Mouse (Mus musculus) urinary bladder, adult 18-20 months (tissue): ENCODE measurements around the gene Ghr.

Source experiments
- DNase-seq, 2 experiments: peaks; one replicate each; pipeline ENCODE4 v3.0.0; 2022; ENCODE audit warnings: low spot score in 2 of 2, mixed read lengths in 2 of 2

Gene Ghr

DNA sequence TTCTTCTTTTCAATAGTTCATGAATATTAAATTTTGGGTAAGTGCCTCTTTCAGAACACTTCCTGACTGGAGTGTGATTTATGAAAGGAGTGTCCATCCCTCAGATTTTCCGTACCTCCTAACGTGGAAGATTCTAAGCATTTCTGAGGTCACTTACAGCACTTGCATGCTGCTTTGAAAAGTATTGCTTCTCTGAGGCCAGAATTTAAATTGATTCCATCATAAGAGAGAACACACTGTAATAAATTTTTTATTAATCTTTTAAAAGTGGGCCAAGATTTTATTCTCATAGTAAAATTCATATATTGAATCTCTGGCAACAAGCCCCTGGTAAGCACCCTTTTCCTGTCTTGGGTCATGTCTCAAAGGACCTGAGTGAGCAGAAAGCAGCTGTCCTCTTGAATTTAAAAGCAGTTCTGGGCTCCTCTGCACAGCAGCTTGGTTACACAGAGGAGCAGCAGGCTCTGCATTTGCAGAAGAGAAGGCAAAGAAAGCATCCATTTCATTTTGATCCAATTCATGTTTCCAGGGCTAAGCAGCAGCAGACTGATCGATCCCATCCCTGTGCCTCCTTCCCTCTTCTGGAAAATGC, 46.9 kb downstream of the Ghr start:
- DNase-seq: no peak

DNA sequence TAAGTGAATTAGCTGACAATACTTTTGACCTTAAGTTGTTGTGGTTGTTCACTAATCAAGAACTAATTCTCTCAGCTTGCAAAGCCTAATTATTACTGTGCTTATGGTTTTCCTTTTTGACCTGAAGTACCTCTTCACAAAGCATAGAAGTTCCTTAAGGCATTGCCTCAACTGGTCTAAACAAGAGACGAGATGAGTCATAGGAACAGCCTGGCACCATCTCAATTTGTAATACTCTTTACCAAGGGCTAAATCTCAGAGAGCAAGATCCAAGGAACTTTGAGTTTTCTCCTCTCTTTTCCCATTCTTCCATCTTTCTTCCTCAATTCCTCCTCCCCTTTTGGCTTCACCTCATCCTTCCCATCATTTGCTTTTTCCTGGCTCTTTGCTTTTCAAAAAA, 69.3 kb downstream of the Ghr start:
- DNase-seq: no peak

DNA sequence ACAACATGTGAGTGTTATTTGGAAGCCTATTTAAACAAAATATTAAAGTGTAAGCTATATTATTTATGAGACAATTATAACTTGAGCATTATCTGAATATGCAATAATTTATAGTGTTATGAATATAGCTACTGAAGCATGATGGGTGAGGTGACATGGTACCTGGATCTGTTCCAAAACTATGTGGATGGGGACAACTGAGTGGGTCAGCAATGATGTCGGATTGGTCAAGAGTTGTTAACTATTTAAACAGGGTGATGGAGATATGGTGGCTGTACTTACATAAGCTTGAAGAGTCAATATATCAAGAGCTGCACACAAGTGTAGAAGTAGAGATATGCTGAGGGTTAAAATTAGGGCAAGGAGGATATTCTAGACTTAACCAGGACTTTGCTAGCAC, 70.9 kb downstream of the Ghr start:
- no peak for DNase-seq

DNA sequence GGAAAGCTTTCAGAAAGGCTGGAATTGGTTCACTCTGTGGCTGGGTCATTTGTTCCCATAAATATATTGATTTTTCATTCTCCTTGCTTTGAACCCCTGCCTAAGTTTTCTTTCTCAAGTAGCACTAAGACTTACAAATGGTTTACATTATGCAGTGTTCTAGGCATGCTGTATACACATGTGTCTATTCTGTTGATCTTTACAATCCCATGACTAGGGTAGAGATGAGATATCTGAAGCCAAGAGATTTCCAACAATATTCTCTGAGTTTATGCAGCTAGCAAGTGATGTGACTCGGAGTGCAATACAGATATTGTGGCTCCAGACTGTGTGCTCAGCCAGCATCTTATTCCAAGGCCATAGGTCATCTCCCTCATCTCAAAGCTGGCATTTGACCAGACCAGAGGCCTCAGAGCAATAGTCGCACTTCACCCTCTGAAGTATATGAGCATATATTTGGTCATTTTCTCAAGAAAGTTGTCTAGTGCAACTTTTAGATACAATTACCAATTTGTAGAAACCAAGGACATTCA, 71.6 kb downstream of the Ghr start:
- DNase-seq: no peak

DNA sequence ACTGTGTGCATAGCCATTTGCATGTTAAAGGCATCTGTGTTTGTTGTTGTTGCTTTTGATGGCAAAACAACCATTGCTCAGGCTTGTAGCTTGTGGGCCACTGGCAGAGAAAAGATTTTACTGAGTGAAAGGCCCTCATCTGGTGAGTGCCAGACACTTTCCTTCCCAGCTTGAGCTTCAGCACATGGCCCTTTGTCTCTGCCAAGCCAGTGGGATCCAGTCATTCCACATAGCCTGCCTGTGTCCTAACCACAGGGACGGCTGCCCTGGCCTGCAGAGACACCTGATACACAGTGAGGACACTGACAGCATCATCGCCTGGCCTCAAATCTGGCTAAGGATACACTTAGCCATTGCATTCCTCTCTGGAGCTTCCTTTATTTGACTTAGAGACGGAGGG, 74.2 kb downstream of the Ghr start:
- no peak for DNase-seq

DNA sequence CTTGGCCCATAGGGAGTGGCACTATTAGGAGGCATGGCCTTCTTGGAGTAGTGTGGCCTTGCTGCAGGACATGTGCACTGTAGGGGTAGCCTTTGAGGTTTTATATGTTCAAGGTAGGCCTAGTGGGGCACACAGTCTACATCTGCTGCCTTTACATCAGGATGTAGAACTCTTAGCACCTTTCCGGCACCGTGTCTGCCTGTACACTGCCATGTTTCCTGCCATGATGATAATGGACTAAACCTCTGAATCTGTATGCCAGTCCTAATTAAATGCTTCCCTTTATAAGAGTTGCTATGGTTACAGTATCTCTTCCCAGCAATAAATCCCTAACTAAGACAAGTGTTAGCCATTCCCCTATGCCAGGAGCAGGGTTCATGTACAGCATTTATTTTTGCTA, 76.0 kb downstream of the Ghr start:
- DNase-seq: no peak

DNA sequence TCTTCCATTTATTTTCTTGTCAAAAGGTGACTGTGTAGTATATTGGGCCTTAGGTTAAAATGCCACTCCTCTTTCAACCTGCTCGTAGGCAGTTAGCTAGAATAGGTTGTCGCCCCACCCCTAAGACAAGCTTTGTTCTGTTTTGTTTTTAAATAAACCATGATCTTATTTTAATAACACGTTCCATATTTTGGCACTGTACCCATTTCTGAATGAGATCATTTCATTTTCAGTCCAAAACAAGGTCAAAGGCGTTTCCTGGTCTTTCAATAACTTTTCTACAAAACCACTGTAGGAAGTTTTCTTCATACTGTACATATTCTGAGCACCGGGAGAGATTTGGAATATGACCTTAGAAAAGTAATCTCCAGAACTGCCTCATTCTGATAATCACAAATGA, 78.6 kb downstream of the Ghr start:
- no peak for DNase-seq

DNA sequence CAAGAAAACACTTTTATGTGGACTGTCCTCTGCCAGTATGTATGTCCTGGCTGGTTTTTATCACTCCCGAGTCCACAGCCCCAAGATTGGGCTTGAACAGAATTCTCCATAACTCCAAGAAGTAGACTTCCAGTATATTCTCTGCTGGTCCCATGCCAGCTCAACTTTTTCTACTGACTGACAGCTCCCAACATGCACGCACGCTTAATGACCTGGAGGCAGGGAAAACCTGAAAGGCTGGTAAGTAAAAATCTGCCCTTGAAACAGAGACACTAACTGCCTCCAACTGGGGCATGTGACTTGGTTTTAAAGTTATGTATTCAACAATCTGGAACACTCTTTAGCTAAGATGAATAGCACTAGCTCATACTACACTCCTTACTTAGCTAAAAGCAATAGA, 81.6 kb downstream of the Ghr start:
- DNase-seq: peak in 1 of 2 experiments; percentile 7

DNA sequence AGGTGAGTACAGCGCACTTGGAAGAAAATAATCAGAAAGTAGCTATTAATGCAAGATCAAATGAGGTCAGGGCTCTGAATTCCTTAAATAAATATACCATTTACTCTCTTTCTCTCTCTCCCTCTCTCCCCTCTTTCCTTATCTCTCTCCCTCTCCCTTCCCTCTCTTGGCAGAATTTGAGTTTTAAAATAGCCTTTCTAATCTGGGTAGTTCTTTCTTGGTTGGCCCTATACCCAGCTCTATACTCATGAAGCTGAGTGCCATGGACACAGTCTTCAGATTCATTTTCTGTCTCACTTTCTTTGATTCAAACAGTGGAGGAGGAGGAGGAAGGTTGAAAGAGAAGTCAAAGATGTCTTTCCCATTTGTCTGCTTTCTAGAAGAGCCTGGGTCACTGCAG, 84.3 kb downstream of the Ghr start:
- no peak for DNase-seq

DNA sequence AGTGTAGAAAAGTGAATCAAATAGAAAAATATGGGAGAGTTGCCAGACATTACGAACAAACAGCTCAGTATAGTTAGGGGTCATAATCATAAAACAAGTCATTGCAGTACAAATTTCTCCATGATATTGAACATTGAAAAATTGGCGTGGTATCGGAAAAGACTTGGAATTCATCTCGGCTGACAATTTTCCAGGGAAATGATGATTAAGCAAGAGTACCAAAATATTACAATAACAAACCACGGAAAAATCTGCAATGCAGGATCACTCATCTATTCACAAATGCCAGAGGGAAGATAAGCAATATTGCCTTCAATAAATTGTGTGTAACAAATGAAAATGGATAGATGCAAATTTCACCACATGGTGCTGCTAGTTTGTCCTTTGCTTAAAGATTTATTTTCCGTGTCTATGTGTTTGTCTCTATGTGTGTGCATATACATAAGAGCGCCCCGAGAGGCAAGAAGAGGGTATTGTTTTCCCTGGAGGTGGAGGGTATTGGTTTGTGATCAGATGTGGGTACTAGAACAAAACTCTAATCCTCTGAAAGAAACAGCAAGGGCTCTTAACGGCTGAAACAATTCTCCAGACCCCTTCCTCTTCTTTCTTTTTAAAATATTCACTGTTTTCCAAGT, 85.2 kb downstream of the Ghr start:
- no peak for DNase-seq

DNA sequence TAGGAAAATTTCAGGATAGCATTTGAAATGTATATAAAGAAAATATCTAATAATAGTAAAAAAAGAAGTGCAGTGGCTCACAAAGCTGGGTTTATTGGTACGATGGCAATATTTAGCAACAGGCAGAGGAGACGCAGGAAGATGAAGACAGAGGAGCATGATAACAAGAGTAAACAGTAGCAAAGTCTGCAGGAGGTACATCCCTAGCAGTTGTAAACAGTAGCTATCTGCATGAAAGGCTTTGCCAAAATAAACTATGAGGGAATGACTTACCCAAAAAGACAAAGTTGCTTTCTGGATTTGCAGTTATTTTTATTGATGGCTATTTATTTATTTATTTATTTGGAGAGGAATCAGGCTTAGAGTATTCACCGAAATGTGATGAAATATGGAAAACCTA, 92.4 kb downstream of the Ghr start:
- no peak for DNase-seq

DNA sequence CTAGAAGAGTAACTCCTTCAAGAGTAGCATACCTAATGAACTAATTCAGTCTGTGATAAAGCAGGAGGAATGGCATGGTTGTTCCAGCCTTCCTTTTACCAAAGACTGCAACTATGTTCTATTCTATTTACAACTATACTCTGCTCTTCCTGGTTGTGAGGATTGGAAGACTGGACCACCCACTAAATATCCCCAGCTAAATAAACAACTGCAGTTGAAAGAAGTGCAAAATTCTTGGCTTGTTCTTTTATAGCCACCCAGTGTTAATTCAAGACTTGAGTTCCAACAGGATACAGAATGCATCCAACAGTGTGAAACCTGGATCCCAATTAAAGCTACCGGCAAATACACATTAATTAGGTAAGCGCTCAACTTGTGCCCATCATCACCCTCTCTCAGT, 93.3 kb downstream of the Ghr start:
- DNase-seq: no peak

DNA sequence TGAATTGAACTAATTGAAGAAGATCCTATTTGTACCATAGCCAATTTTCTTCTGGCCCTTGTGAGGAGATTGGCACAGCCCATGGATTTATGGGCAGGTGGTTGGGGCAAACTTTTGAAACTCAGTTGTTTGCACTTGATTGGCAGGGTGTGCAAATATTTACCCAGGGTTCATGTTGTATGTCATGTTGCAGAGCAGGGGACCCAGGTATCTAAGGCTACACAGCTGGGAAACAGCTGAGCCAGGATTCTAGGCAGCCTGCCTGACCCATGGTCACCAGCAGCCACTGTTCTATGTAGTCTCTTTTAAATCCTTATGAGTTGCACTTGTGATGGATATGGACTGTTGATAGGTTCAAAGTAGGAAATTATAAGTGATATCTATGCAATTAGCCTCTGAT, 94.1 kb downstream of the Ghr start:
- DNase-seq: no peak

DNA sequence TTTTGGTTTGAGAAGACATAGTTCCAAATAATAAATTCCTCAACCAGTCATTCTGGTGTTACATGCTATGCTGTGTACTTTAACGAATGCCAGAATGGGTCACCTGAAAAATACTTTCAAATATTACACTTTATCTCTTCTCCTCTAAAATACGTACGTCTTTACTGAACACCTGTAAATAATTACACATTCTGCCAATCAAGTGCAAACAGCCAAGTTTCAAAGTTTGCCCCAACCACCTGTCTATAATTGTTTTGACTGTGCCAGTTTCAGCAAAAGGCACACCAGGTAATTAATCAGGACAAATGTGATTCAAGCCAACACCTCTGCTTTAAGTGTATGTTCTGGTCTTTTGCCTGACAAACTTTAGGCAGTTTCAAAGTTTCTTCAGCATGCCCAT, 94.7 kb downstream of the Ghr start:
- DNase-seq: no peak

DNA sequence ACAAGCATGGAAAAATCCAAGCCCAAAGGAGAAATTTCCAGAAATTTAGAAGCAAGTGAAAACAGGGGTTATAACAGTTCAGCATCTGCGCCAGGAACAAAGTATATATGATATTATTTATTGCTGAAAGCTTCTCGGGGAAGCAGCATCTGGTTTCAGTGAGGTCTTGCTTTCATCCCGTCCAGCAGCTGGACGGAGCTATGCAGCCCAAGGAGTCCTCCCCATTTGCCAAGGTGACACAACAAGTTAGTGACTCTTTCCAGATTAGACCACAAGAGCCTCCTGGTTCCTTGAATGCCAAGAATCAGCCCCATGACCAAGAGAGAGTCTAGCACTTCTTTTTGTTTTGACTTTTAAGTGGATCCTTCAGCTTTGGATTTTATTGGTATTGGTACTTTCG, 96.6 kb downstream of the Ghr start:
- DNase-seq: no peak

DNA sequence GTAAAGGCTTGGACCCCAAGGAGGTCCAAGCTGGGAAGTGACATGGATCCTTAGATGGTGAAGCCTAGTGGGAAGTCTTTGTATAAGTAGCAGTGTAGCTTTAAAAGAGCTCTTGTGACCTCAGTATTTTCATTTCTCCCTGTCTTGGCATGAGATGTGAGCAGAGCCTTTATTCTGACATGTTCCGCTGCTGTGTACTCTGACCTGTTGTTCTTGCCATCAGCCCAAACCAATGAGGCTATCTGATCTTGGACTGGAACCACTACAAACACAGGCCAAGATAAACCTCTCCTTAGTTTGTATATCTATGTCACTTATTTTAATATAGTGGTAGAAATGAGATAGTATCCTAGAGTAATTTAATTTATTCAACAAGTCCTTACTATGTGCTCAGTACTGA, 97.9 kb downstream of the Ghr start:
- DNase-seq: no peak

DNA sequence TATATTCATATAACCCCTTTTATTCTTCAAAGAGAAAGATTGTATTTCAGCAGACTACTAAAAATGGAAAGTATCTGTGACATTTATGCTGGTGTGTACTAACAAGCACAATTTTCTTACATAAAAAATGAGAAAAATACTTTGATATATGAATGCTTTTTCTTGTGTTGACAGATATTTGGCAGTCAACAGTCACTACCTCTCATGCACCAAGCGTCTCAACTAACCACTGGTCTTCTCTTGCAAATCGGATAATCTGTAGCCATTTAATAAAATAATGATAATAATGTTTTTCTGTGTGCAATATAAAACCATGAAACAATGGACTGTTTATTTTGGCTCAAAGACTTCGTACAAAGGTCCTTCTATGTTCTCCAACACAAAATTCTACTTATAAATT, 99.8 kb downstream of the Ghr start:
- DNase-seq: no peak

DNA sequence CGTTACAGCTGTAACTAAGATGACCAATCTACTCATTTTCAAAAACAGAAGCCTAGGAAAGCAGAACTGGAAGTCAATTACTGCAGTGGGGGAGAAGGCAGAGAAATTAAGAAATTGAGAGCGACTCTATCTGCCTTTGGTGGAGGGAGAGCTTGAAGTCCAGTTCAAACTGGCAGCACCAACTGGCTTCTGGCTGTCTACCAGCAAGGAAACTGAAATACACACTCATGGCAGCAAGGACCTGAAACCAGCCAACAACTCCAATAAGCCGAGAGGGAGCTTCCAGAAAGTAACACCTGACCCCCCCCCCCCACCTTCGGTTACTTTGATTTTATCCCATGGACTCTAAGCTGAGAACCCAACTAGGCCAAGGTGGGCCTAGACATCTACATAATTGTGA, 114.1 kb downstream of the Ghr start:
- DNase-seq: no peak

DNA sequence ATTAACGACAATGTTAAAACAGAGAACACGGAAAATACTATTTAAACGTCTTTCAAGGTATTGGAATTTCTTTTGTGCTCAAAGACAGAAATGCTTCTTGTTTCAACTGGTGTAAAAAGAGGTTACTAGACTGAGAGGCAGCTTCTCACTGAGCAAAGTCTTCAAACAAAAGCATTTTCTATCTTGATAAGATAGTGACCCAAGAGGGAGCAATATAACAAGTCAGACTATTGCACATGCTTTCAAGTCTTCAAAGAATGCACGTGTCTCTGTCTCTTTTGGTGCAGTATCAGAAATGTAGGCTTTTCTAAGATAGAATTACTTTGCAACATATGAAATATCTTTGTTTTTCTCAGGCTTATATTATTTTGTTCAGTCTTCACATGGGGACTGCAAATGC, 116.7 kb downstream of the Ghr start:
- DNase-seq: no peak

DNA sequence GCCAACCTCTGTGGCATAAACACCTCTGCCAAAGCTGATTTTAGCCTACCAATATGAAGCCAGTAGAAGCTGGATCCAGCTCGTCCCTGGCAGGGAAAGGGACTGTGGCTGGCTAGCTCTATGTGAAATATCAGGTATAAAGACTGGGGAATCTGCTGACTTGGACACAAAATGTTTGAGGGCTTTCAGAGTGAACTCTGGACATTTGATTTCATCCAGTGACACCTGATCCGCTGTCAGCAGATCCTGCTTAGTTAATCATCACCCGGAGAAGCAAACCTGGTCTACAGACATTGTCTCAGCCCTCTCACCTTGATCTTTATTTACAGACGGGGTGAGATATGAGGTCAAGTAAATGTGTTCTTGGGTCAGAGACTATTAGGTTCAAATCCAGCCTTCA, 118.5 kb downstream of the Ghr start:
- DNase-seq: no peak

DNA sequence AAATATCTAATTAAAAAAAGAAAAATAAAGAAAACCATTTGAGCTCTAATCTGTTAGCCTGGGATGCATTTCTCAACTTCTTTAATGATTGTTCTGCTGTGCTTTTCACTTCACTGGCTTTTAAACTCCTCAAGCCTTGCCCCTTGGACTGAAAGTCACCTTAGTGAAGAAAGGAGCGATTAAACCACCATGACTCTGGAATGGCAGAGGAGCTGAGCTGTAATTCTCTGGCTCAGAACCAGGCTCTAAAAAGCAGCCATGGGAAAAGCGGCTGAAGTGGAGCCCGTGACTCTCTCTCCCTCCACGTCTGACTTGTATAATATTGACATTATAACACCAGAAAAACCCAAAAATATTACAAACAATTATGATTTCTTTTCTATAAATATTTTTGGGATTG, 126.7 kb downstream of the Ghr start:
- no peak for DNase-seq

DNA sequence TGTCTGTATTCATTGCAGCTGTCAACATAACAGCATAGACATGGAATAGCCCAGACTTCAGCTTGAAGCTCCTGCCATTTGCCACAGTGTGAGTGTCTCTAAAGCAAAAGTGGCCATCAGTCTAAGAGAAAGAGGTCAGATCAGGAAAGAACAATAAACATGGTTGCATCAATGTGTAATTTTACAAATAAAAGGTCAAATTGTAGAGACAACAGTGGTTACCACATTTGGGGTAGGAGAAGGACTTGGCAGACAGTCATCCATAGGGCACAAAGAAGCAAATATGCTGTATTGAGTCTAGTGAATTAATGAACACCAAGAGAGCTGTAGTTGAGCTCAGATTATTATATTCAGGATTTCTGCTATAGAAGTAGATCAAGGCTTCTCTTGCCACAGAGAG, 127.7 kb downstream of the Ghr start:
- no peak for DNase-seq

DNA sequence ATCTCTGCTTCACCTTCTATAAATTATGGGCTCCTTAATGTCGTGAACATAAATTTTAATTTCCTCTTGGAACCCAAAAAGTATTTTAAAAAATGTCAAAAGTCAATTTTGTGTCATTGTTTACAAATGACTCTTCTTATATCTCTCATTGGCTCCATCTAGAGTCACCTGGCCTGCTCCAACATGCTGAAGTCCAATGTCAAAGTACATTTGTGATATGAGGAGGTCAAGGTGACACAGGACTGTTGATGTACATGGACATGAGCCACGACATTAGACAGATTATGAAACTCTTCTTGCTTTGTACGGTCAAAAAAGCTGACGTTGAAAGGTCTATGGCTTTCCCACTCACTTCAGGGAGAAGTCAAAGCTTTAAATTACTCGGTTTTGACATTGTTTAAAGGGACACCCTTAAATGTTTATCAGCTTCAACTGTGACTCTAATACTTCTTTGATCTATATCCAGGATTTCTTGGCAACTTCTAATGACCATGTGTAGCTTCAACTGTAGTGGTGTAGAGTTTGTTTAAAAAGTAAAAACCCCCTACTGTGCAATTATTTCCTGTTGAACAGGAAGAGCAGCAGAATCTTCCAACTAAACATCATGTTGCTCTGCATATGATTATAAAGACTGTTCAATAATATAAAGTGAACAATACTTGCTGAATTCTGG, 131.1 kb downstream of the Ghr start:
- no peak for DNase-seq
